15 mouse cellular contexts compared by ENCODE assay signal in the genomic region with DNA sequence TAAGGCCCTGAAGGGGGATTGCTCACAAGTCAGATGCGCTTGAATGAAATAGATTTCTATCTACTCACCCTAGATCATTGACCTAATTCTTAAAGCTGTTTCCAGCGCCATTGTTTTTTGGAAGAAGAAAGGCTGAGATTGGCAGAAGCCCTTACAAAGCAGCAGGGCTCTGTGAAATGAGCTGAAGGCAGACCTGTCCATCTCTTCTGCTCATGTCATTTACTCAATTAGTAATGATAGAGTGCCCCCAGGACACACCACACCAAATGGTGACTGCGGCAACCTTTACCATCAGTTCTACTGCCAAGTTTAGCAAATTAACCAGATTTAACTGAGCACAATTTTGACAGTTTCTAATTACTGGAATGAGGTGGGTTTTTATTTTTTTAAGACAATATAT.
"Had no signal": no experiment of that assay in that cellular context is flagged by ENCODE, and none has a peak within 500 bp of the region (broad histone marks: within the 10 kb centered on the region; RNA-seq: fewer than 3 reads in every experiment).

No protein-coding gene starts in this region.

- H3K9ac ChIP-seq: liver, embryonic 13.5 days; midbrain, embryonic 13.5 days; neural tube, embryonic 12.5 days; neural tube, embryonic 15.5 days had no signal

- DNase-seq: kidney, adult 18-20 months; kidney, adult 9 months; kidney, postnatal 14 days; kidney, postnatal 4 days; liver, embryonic 13.5 days; lung, adult 2 months; lung, postnatal 14 days; lung, postnatal 4 days; right cerebral cortex, postnatal 4 days; thymus, adult 2 months; thymus, postnatal 25 days had no signal

- H3K27ac ChIP-seq: liver, embryonic 13.5 days; midbrain, embryonic 13.5 days; neural tube, embryonic 12.5 days; neural tube, embryonic 15.5 days; stomach, postnatal 0 days had no signal

- ATAC-seq: midbrain, embryonic 13.5 days had no signal

- H3K4me1 ChIP-seq: liver, embryonic 13.5 days; midbrain, embryonic 13.5 days; neural tube, embryonic 12.5 days; neural tube, embryonic 15.5 days had no signal

- H3K4me2 ChIP-seq: liver, embryonic 13.5 days; midbrain, embryonic 13.5 days; neural tube, embryonic 12.5 days; neural tube, embryonic 15.5 days had no signal

- H3K27me3 ChIP-seq: liver, embryonic 13.5 days; midbrain, embryonic 13.5 days; neural tube, embryonic 12.5 days; neural tube, embryonic 15.5 days had no signal

- H3K4me3 ChIP-seq: liver, embryonic 13.5 days; midbrain, embryonic 13.5 days; neural tube, embryonic 12.5 days; neural tube, embryonic 15.5 days had no signal

- H3K9me3 ChIP-seq: liver, embryonic 13.5 days; midbrain, embryonic 13.5 days; neural tube, embryonic 12.5 days; neural tube, embryonic 15.5 days had no signal

- H3K36me3 ChIP-seq: liver, embryonic 13.5 days; midbrain, embryonic 13.5 days; neural tube, embryonic 12.5 days; neural tube, embryonic 15.5 days had no signal
